ENCODE assay signal across 11 mouse cellular contexts in the genomic region with DNA sequence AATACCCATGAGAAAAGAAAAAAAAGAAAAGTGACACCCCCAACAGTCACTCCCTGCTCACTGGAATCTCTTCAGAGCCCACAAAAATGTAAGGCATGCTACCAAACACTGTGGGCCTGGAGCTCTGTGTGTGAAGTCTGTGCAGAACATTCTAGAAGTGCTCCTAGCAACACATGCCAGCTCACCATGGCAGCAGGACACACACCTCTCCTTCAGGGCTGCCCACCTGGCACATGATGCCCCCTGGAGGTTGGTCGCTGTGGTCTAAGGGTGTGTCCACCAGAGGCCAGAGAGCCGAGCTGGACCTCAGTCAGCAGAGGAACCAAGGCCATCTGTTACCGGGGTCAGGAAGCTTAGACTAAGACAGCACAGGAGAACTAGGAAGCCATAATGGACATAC. TPM values are rescaled to one million over a fixed set of nuclear protein-coding genes. Genes with fewer than 3 reads are reported as not detected.
A peak's percentile ranks its signal among the peaks of the same experiment; 100 is the strongest.
DNase-seq lines count a peak whose midpoint lies in the region; ATAC-seq and TF ChIP-seq lines count a peak whose summit lies in the region.
"Had no signal": no experiment of that assay in that cellular context is flagged by ENCODE, and none has a peak within 500 bp of the region (broad histone marks: within the 10 kb centered on the region; RNA-seq: fewer than 3 reads in every experiment).

No protein-coding gene starts in this region.

- no peak overlapping the region for H3K4me2 ChIP-seq in limb, embryonic 14.5 days (replicated peaks; ENCODE audit: low read depth, low read length, severe bottlenecking)
- H3K4me2 ChIP-seq: hindbrain, embryonic 15.5 days had no signal

- TF ChIP-seq POLR2A in limb, embryonic 14.5 days (IDR thresholded peaks at IDR 0.05; ENCODE audit: borderline replicate concordance, extremely low read depth, insufficient read depth, insufficient read length): no peak

- no peak overlapping the region for H3K4me3 ChIP-seq in limb, embryonic 14.5 days (replicated peaks; ENCODE audit: low read length)
- H3K4me3 ChIP-seq in limb, embryonic 10.5 days: no peak overlapping the region
- H3K4me3 ChIP-seq: hindbrain, embryonic 15.5 days had no signal

- peaks cover 14% of the 10 kb centered on the region for H3K4me1 ChIP-seq in limb, embryonic 14.5 days (ENCODE audit: control insufficient read depth, insufficient read depth, low read length)
- peaks cover 20% of the 10 kb centered on the region for H3K4me1 ChIP-seq in limb, embryonic 10.5 days

- no peak for ATAC-seq in cerebellum, adult (ENCODE audit: insufficient number of reproducible peaks, low FRiP score, low TSS enrichment)
- no peak for ATAC-seq in limb, embryonic 14.5 days (ENCODE audit: low FRiP score, low read depth)

- H3K27ac ChIP-seq in limb, embryonic 14.5 days (replicated peaks; ENCODE audit: low read depth, low read length): 0 out of 2 replicates have a peak overlapping the region, but pooled peaks have one; percentile 28
- no peak overlapping the region for H3K27ac ChIP-seq in limb, embryonic 10.5 days
- H3K27ac ChIP-seq: hindbrain, embryonic 15.5 days had no signal

- H3K9ac ChIP-seq in limb, embryonic 14.5 days (ENCODE audit: low read depth, low read length, severe bottlenecking): no peak overlapping the region
- H3K9ac ChIP-seq: hindbrain, embryonic 15.5 days had no signal

- no peaks in the 10 kb centered on the region for H3K27me3 ChIP-seq in limb, embryonic 14.5 days (ENCODE audit: control insufficient read depth, insufficient read depth, low read length)
- H3K27me3 ChIP-seq in limb, embryonic 10.5 days (ENCODE audit: low read depth, poor library complexity, severe bottlenecking): no peaks in the 10 kb centered on the region
- H3K27me3 ChIP-seq: hindbrain, embryonic 15.5 days had no signal

- no peaks in the 10 kb centered on the region for H3K36me3 ChIP-seq in limb, embryonic 14.5 days (ENCODE audit: control insufficient read depth, insufficient read depth, low read length)
- no peaks in the 10 kb centered on the region for H3K36me3 ChIP-seq in limb, embryonic 10.5 days
- H3K36me3 ChIP-seq: hindbrain, embryonic 15.5 days had no signal

- peak; percentile 42 for DNase-seq in cerebellum, adult 11 months
- no peak for DNase-seq in limb, embryonic 14.5 days (ENCODE audit: low spot score)
- DNase-seq in limb, embryonic 10.5 days (ENCODE audit: low spot score): no peak
- peak; percentile 57 for DNase-seq in cerebellum, adult 9-10 months
- peak; percentile 81 for DNase-seq in lung, postnatal 10 days
- no peak for DNase-seq in thymus, postnatal 10 days (ENCODE audit: low spot score in 2 of 2)
- DNase-seq in ovary, postnatal 14 days (ENCODE audit: low spot score): no peak
- DNase-seq: right cerebral cortex, postnatal 14 days had no signal

- WGBS in limb, embryonic 14.5 days: 52% methylated on average over 3 of the region's 3 CpGs
- 69% methylated on average over 3 of the region's 3 CpGs for WGBS in limb, embryonic 10.5 days

- H3K9me3 ChIP-seq in limb, embryonic 14.5 days (ENCODE audit: control insufficient read depth, low read length): no peaks in the 10 kb centered on the region
- no peaks in the 10 kb centered on the region for H3K9me3 ChIP-seq in limb, embryonic 10.5 days (replicated peaks)
- H3K9me3 ChIP-seq: hindbrain, embryonic 15.5 days had no signal

RNA-seq across cellular contexts. Expression of a gene that starts 3.3 kb away (rescaled TPM):
- polyA plus RNA-seq in limb, embryonic 14.5 days (2012; rRNA removed): 1.8 and 1.9 TPM in 2 replicates
- 2.6 and 2.9 TPM in 2 replicates for polyA plus RNA-seq in limb, embryonic 14.5 days (2014; fragmentation: Nextera tagmentation; extraction: Ambion mirVana)
- 0.20 and 0.33 TPM in 2 replicates for polyA plus RNA-seq in limb, embryonic 10.5 days (2016; fragmentation: Nextera tagmentation; extraction: Ambion mirVana)

RNA-seq across cellular contexts. Expression of a gene that starts 8.7 kb away (rescaled TPM):
- polyA plus RNA-seq in limb, embryonic 14.5 days (2012; rRNA removed): 33.3 and 40.7 TPM in 2 replicates
- polyA plus RNA-seq in limb, embryonic 14.5 days (2014; fragmentation: Nextera tagmentation; extraction: Ambion mirVana): 21.9 and 23.3 TPM in 2 replicates
- polyA plus RNA-seq in limb, embryonic 10.5 days (2016; fragmentation: Nextera tagmentation; extraction: Ambion mirVana): 5.4 and 6.7 TPM in 2 replicates

RNA-seq across cellular contexts. Expression of a gene that starts 13.7 kb away (rescaled TPM):
- 186 and 202 TPM in 2 replicates for polyA plus RNA-seq in limb, embryonic 14.5 days (2012; rRNA removed)
- polyA plus RNA-seq in limb, embryonic 14.5 days (2014; fragmentation: Nextera tagmentation; extraction: Ambion mirVana): 314 and 322 TPM in 2 replicates
- polyA plus RNA-seq in limb, embryonic 10.5 days (2016; fragmentation: Nextera tagmentation; extraction: Ambion mirVana): 249 and 273 TPM in 2 replicates

RNA-seq across cellular contexts. Expression of a gene that starts 19.3 kb away (rescaled TPM):
- polyA plus RNA-seq in limb, embryonic 14.5 days (2012; rRNA removed): 145 and 191 TPM in 2 replicates
- polyA plus RNA-seq in limb, embryonic 14.5 days (2014; fragmentation: Nextera tagmentation; extraction: Ambion mirVana): 36.8 and 37.8 TPM in 2 replicates
- polyA plus RNA-seq in limb, embryonic 10.5 days (2016; fragmentation: Nextera tagmentation; extraction: Ambion mirVana): 27.9 and 39.4 TPM in 2 replicates

RNA-seq across cellular contexts. Expression of a gene that starts 32.2 kb away (rescaled TPM):
- polyA plus RNA-seq in limb, embryonic 14.5 days (2012; rRNA removed): 0.32 and 0.52 TPM in 2 replicates
- 0.33 and 0.39 TPM in 2 replicates for polyA plus RNA-seq in limb, embryonic 14.5 days (2014; fragmentation: Nextera tagmentation; extraction: Ambion mirVana)
- not detected in 2 replicates for polyA plus RNA-seq in limb, embryonic 10.5 days (2016; fragmentation: Nextera tagmentation; extraction: Ambion mirVana)
- polyA plus RNA-seq: hindbrain, embryonic 15.5 days; neural tube, embryonic 11.5 days had no signal

Comparison
In these comparisons a context has a peak if more than half of its experiments do, and no peak if none do; other contexts are left out.
1. DNase-seq: peak in cerebellum, adult 11 months (single experiment), cerebellum, adult 9-10 months (single experiment) and lung, postnatal 10 days (single experiment); none in limb, embryonic 14.5 days (single experiment), limb, embryonic 10.5 days (single experiment), thymus, postnatal 10 days (0 of 2) and ovary, postnatal 14 days (single experiment).